Mouse (Mus musculus): ENCODE data around the gene Acap3.

The Acap3 gene

GRCm38 (mm10) chr4:155891551-155892001 is at the start of gene Acap3, which contains the start of gene Pusl1:
Gene Acap3, plus strand, starts transcription at chr4:155891822.
Gene Pusl1, minus strand, starts transcription at chr4:155891781.
- DNase-seq: peak; percentile 98

- peak; percentile 59 for DNase-seq
Observed at GRCm38 (mm10) chr4:155843231-155843630, 48.4 kb upstream of the Acap3 start.

GRCm38 (mm10) chr4:155846871-155847578 is 44.6 kb upstream of the Acap3 start, which contains the start of gene Dvl1:
Gene Dvl1, plus strand, starts transcription at chr4:155847402.
- peak; percentile 93 for DNase-seq

- peak; percentile 65 for DNase-seq
Observed at GRCm38 (mm10) chr4:155847591-155848352, 43.9 kb upstream of the Acap3 start.

GRCm38 (mm10) chr4:155848434-155849095 is 43.1 kb upstream of the Acap3 start:
- peak; percentile 64 for DNase-seq

GRCm38 (mm10) chr4:155849391-155849790 is 42.2 kb upstream of the Acap3 start:
- DNase-seq: no peak

GRCm38 (mm10) chr4:155849792-155850451 is 41.7 kb upstream of the Acap3 start:
- DNase-seq: peak; percentile 55

GRCm38 (mm10) chr4:155851368-155851767 is 40.3 kb upstream of the Acap3 start:
- no peak for DNase-seq

- DNase-seq: peak; percentile 72
Observed at GRCm38 (mm10) chr4:155851951-155852411, 39.6 kb upstream of the Acap3 start.

GRCm38 (mm10) chr4:155853421-155853820 is 38.2 kb upstream of the Acap3 start:
- no peak for DNase-seq

GRCm38 (mm10) chr4:155854991-155855390 is 36.6 kb upstream of the Acap3 start:
- DNase-seq: no peak

GRCm38 (mm10) chr4:155856071-155856470 is 35.6 kb upstream of the Acap3 start:
- DNase-seq: no peak

GRCm38 (mm10) chr4:155856881-155857280 is 34.7 kb upstream of the Acap3 start:
- DNase-seq: no peak

- DNase-seq: no peak
Observed at GRCm38 (mm10) chr4:155859318-155859717, 32.3 kb upstream of the Acap3 start.

- no peak for DNase-seq
Observed at GRCm38 (mm10) chr4:155861787-155862186, 29.8 kb upstream of the Acap3 start.

GRCm38 (mm10) chr4:155863001-155863400 is 28.6 kb upstream of the Acap3 start, which contains the start of gene Tas1r3:
Gene Tas1r3, minus strand, starts transcription at chr4:155863362.
- no peak for DNase-seq

GRCm38 (mm10) chr4:155868614-155869298 is 22.9 kb upstream of the Acap3 start:
- DNase-seq: peak; percentile 49

- DNase-seq: peak; percentile 96
Observed at GRCm38 (mm10) chr4:155869317-155870033, 22.1 kb upstream of the Acap3 start, which contains the start of the genes Cptp and Ints11. Gene Cptp, minus strand, starts transcription at chr4:155869440. Gene Ints11, plus strand, starts transcription at chr4:155869546.

GRCm38 (mm10) chr4:155871404-155871803 is 20.2 kb upstream of the Acap3 start:
- DNase-seq: no peak

- no peak for DNase-seq
Observed at GRCm38 (mm10) chr4:155883587-155883986, 8.0 kb upstream of the Acap3 start.

- no peak for DNase-seq
Observed at GRCm38 (mm10) chr4:155886330-155886729, 5.3 kb upstream of the Acap3 start.
